Mouse (Mus musculus) cerebellum, postnatal 14 days (tissue): Measurements from ENCODE around the gene Mars.

Source experiments
- DNase-seq, 2 experiments: peaks; one replicate each; pipeline ENCODE4 v3.0.0; 2021; ENCODE audit warnings: mixed read lengths in 2 of 2

Mars gene

DNA sequence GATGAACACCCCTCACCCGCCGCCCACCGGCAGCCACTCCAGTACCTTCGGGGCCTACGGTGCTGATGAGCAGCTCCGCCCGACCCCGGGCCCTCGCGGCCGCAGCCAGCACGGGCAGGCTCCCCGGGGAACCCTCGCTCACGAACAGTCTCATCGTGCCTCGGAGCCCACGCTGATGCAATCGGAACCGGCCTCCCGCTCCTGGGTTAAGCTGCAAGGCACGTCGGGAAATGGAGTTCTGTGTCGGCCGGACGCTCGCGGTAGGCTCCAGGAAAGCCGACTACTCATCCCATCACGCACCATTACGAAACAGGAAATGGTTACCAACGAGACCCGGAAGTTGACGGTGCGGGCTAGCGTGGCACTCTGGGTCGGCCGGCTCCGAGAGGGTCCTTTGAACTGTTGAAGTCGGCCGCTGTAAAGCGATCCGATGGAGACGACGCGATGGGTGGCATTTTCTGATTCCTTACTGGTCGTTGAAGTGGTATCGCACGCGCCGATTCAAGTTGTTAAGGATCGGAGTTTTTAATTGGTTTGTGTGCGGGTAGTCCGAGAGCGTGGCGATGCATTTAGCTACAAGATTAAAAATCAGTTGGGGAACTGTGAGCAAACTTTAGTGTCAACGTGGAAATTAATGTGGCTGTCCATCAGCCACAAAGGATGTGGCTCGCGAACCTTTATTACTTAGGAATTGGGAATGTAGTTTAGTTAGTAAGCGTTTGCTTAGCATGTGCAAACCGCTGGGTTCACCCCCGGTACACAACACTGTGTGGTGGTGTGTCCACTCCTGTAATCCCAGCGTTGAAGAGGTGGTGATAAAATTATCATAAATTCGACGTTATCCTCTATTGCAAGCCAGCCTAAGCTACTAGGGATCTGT, at the start of gene Mars:
Gene Mars, minus strand, starts transcription at position 311 of the 880 bp plus-strand sequence.
- DNase-seq, result peak; percentile 90 to 94

DNA sequence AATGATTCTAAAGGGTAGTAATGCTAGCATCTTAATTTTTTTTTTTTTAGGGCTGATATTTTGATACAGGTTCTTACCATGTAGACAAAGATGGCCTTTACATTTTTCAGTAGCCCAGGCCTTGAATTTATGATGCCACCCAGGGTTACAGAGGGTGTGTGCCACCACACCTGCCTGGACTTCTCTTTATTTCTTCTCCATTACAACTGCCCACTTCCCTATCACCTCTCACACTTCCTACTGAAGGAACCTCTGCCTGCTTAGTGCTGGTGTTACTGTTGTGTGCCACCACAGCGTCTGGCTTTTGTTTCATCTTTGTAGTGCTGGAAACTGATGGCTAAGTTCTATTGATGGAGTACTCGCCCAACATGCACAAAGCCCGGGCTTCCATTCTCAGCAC, 49.1 kb upstream of the Mars start:
- no peak for DNase-seq

DNA sequence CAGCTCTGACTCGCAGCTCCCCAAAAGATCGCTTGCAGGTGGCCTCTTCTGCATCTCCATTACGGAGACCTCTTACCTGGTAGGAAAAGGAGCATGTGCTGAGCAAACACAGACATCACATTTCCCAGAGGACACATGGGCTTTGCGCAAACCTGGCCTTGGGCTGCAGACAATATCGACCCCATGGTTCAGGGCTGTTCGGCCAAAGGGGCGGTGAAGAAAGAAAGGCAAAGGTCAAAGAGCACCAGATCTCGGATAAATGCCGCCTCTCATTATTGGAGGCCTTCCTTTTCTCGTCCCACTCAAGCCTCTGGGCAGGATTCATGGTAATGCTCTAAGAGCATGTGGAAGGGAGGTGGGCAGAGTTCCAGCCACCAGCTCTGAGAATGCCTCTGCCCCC, 43.8 kb upstream of the Mars start:
- no peak for DNase-seq

DNA sequence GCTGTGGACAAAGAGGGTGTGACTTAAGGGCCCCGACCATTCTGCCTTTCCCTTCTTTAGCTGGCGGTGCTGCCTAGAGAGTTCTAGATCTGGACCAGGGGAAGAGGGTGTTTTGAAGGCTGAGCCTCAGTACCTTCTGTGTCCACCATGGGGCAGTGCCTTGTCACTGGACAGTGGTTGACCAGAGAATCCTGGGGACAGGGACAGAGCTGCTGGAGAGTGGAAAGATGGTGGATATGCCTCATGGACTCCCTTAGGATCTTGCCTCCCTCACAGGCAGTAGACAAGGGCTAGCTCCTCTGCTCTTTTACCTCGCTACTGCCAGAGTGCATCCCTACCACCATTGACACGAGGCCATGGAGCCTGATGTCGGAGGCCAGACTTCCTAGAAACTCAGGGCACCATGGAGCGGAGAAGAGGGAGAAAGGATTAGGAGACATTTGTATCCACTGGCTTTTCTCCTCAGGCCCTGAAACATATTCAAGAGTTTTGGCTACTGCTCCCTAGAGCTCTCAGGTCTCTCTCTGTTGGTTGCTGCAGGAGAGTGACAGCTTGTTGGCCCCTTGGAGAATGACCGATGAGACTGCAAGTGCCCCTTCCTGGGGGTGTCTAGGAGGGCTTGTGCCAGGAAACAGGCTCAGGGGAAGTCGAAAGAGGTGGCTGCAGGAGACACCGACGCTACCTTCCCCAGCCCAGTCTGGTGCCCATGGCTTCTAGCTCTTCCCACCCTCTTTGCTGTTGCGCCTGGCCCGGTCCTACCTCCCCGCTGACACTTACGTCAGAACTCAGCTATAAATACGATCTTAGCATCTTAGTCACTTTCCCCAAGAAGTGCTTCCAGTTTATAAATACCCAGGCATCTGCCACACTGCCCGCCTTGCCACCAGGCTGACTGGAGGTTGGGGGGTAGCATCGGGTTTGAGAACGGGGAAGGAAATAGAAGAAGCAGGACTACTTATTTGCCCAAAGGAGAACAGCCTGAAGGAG, 42.6 kb upstream of the Mars start, which contains the start of gene Inhbe:
Gene Inhbe, minus strand, starts transcription at position 503 of the 987 bp plus-strand sequence.
- DNase-seq, result peak; percentile 37 to 63

DNA sequence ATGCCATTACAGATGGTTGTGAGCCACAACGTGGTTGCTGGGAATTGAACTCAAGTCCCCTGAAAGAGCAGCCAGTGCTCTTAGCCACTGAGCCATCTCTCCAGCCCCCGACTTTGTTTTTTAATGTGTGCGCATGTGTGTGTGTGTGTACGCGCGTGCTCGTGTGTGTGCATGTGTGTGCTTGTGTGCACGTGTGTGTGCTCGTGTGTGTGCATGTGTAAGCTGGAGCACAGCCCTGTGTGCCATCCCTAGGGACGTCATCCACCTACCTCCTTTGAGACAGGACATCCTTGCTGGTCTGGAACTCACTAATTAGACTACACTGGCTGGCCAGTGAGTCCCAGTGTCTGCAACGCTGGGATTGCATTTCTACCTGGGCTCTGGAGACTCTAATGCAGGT, 41.2 kb upstream of the Mars start:
- DNase-seq, result no peak

DNA sequence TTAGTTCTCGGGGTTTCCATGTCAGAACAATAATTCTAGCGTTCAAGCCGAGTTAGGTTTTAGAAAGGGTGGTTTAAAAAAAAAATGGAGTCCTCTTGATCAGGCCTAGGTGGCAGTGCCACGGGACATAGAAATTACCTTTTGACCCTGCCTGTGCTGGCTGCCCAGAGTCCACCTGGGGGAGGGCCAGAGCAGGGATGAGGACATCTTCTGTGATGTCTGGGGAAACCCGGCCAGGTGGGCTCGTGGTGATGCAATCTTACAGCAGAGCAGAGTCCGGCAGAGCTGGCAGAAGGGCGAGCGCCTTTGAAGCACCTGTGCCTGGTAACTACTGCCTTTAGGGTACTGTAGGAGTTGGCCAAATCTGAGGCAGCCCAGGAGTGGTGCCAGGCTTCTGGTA, 40.6 kb upstream of the Mars start:
- no peak for DNase-seq

DNA sequence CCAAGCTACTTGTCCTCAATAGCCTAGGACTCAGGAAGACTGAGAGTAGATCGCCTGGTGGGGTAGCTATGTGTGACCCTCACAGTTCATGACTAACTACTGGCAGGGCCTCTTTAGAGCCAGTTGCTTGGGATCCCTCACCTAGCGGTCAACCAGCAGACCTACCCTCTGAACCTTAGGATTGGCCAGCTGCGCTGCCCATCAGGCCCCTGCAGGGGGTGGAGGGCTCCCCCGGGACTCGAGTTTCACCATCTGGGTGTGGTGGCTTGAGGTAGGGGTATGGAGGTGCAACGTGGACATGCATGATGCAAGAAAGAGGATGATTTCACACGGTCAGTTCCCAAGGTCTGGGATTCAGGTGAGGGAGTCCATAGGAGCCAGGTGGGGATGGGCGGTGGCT, 40.1 kb upstream of the Mars start:
- DNase-seq, result no peak

DNA sequence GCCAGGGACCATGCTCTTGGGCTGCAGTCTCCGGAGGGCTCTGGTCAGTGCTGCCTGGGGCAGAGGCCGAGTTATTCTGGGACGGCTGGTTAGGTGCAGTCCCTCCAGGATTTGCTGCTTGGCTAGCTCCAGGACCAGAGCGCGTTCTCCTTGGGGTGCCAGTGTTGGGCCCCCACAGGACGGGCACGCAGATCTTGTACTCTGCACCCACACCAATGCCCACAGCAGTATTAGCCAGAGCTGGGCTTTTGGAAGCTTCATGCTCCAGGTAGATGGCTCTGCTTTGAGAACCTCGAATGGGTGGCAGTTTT, 39.7 kb upstream of the Mars start:
- no peak for DNase-seq

DNA sequence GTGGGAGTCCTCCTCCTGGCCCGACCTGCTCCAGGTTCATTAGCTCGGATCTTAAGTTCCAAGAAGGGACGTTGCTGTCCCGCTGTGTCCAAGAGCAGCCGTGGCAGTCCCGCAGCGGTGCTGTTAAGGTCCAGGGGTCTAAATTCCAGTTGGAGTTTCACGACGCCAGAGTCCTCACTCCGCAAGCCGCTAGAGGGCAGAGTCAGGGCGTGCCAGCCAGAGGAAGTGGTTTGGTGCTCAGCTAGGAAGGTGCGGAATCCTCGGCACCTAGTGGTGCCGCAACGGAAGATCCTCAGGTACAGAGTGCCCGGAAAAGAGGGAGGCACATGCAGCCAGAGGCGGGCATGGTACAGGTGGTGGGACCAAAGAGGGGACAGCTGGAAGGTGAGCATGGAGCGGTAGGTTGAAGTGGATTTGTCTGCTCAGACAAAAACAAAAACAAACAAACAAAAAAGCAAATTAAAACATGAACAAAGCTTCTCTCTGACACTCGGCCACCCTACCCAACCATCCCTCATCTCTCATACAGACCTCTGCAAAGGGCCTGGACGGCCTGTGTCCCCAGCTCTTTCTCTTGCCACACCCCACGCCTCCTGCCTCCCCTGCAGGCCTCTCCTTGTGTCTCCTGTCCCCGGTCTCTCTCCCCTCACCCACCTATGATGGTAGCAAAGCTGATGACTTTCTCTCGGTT, 39.2 kb upstream of the Mars start:
- DNase-seq, result peak; percentile 82 to 85

DNA sequence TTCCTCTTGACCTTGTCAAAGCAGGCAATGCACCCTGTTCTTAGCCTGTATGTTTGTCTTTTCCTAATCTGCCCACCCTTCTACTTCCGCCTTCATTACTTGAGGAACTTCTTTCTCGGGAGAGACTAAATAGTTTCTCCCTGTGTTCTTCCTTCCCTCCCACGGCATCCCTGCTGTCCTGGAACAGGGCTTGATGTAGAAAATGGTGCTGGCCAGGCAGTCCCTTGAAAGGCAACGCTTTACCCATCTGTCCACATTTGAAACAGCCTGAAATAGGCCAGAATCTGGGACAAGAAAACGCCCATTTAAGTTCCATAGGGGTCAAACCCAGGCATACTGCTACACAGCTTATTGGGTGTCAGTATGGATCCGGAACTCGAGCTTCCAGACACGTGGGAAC, 38.2 kb upstream of the Mars start:
- no peak for DNase-seq

DNA sequence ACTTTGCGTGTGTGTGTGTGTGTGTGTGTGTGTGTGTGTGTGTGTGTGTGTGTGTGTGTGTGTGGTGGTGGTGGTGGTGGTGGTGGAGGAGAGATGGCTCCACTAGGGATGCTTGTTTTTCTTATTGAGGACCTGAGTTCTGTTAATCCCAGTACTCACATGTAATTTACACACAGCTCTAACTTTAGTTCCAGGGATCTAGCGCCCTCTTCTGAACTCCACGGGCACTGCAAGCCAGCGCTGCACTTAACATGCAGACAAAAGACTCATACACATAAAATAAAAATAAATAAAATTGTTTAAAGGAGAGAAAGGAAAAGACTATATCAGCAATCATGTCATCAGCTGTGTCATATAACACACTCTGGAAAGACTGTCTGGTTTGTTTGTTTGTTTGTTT, 37.4 kb upstream of the Mars start:
- peak in 1 of 2 experiments; percentile 57 for DNase-seq

DNA sequence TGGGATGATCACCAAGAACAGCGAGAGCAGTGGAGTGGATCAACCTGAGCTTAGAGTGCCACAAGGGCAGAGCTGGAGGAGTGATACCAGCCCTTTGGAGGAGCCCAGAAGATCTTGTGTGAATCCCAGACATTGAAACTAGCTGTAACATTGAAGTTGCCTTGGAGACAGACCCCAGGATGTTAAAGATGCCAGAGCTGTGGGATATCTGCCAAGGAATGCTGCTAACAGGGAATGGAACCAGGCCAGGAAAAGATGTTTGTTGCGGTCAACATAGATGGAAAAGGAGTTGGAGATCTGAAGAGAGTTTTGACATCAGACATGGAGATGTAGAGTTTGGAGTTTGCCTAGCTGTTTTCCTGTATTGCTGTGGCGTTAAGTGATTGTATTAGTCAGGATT, 34.6 kb upstream of the Mars start:
- no peak for DNase-seq

DNA sequence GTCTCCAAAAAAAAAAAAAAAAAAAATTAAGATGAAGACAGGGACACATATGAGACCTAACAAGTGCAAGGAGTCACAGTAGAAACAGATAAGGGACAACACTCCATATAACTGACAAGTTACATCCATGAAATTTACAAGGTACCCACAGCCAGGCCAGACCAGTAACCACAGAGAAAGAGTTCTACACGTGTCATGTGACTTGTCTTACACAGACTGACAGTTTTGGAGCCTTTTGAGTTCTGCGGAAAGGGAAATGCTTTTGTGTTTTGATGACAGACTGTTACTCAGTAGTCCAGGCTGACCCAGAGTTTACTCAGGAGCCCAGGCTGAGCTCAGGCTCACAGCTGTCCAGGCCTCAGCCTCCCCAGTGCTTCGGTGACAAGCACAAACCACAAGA, 31.4 kb upstream of the Mars start:
- DNase-seq, result no peak

DNA sequence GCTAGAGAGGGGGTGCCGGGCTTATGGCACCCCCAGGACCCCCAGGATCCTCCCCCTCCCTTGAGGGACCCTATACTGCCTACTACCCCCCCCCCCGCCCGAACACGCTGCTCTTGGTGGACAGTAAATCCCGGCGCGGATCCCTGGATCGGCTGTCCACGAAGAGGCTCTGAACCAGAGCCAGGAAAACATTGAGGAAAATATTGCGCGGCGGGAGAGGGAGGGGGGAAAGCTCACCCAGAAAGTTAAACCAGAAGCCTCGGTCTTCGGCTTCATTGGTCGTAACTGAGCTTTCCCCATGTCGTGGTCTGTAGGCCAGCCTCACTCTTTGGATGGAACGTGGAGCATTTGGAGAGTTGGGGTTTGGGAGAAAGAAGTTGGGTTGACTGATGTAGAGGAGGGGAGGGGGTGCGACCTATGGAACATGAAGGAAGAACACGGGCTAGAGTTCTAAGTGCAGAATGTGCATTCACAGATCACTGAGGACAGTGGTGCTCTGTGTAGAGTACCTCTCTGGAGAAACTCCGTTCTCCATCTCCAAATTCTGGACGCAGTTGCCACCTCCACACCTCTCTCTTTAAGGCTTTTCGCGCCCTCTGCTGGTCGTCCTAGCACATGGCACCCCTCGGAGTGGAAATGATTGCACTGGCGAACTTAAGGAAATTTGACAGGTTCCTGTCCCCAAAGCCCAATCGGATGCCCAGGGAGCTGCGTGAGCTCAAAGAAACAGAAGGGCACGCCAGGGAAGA, 30.5 kb upstream of the Mars start, which contains the start of gene Gli1:
Gene Gli1, minus strand, starts transcription at position 84 of the 749 bp plus-strand sequence.
- DNase-seq, result peak; percentile 89 to 94

DNA sequence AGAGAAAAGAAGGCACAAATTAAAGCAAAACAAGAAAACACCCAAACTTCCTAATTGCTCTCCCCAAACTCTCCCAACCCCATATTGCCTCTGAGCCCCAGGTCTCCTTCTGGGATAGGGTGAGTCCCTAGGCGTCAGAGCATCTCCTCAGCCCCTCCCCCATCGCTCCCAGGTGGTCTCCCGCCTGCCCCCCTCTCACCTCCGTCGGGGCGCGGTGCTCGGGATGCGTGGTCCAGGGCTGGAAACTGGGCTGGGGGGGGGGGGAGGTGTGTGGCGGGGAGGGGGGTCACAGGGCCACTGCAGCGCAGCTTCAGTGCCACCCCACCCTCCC, 29.7 kb upstream of the Mars start:
- DNase-seq, result no peak

DNA sequence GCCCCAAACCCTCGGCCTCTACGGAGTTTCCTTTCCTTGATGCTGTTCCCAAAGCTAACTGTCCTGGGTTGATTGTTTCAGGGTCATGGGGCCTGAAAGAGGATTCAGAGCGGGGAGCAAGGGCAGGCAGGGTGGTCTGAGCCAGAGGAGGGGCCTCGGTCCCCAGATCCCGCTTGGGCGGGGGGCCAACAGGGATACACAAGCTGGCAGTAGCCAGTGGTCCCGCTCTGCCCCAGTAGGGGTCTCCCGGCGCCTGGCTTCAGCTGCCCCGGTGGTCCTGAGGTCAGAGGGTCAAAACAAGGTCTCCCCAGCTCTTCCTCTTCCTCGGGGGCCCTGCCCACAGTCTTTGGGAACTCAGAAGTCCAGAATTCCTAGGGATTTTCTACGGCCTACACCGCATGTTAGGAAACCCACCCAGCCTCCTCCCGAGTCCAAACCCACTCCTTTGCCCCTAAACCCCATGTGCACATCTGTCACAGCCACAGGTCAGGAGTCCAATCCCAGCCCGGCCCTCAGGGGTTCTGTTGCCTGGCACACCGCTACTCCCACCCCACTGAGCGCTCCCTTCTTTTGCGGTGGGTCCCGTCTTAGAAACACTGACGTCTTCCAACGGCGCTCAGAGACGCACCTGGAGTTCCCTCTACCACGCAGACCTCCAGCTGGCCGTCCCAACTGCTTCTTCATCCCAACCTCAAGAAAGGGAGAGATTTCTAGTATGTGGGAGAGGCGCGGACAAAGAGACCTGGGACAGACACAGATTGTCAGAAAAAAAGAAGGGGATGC, 29.2 kb upstream of the Mars start:
- peak in 1 of 2 experiments; percentile 54 for DNase-seq

DNA sequence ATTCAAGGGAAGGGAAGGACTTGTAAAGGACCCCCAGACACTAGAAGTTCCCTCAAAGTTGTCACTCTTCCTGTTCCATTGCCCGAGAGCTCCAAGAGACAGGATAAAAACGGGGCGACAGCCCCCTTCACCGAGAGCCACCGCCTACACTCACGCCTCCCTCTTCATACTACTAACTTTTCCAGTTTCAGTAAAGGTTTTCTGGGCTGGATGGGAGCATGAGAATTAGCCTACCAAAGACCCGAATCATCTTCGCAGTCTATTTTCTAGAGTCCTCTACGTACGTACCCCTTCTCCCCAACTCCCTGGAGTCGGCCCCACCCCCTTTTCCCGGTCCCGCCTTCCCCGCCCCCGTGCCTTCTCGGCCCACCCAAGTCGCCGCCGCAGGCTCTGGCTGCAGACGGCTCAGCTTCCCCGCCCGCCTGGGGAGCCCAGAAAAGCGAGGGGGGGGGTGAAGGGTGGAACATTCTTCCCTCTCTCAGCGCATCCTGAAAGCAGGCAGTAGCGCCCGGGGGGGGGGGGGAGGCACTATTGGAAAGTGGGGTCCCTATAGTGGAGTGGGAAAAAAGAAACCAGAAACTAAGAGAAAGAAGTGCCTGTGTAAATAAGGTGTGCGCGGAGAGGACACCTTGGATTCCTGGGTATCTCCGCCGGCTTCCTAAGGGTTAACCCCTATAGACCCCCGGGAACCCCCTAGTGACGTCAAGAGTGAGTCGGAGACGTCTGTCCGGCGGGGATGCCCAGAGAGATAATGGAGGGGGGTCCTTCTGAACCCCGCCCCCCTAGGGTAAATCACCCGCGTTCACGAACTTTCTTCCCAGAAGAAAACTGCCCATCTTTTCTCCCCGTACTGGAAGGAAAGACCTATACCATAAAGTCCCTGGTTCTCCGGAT, 28.3 kb upstream of the Mars start:
- peak in 1 of 2 experiments; percentile 45 for DNase-seq

DNA sequence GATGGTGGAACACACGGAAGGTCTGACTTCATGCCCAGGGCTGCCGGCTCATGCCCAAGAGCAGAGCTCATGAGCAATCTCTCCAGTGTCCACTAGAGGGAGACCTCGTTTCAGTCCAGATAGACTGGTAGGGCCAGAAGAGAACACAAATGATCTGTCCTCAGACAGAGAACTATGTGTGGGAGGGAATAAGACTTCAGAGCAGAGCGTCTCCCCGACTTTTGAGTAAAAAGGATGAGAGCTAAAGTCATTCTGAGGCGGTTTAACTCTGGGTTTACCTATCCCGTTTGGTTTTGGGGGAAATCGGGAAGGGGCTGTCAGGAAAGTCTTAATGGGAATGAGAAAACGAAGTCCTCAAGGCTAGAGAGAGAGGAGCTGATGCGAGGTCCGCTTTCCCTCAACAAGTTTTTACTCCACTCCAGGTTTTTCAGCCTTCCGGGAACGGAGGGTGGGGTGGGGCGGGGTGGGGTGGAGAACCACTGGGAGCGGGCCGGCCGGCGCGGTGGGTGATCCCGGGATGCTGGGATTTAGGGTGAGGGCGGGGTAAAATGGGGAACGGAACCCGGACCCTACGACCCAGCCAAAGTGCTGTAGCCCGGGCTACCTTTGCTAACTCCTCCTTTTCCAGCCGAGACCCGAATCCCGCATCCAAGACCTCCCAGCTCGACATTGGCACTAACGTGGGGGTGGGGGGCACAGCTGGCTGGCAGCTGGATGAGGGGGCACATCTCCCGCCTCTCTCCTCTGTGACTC, 27.5 kb upstream of the Mars start:
- DNase-seq, result peak; percentile 94 to 95

DNA sequence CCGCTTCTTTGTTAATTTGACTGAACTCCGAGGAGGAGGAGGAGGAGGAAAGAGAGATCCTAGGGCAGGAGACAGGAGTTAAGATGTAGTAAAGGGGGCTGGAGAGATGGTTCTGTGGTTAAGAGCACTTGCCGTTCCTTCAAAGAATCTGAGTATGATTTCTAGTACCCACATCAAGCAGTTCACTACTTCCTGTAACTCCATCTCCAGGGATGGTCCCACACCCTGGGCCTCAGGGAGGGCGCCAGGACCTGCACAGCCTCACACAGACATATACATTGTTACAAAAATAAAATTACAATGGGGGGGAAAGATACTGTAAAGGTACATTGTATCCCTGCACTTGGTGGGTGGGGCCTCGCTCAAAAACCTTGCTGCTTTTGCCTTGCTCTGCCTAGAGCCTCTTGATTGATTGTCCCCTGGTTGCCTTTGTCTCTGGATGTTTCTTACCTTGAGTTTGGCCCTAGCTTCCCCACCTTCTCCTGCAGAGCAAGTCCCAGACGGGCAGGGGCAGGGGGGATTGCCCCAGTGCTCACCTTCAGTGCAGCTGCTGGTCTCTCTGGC, 26.0 kb upstream of the Mars start:
- no peak for DNase-seq
